Mouse (Mus musculus): ENCODE measurements around the gene Utp3. TPM values are rescaled to one million over a fixed set of nuclear protein-coding genes. Genes with fewer than 3 reads are reported as not detected.

Gene Utp3
- total and polyA plus RNA-seq, 3 experiments: 55.5 to 169 (median 66.6) TPM

GRCm38 (mm10) chr5:88553271-88554085, 784 bp upstream of the Utp3 start:
- H3K79me2 ChIP-seq (replicated peaks; ENCODE audit: control insufficient read depth, extremely low read depth, insufficient read depth, poor library complexity, severe bottlenecking): peaks cover 40% of the 10 kb centered on the region
- no peaks in the 10 kb centered on the region for H3K9me3 ChIP-seq (replicated peaks; ENCODE audit: low read length)
- peak overlapping the region; percentile 93 for H3K4me2 ChIP-seq (ENCODE audit: insufficient read depth, low read depth, poor library complexity, severe bottlenecking)
- H3K4me1 ChIP-seq (ENCODE audit: control insufficient read depth in 1 of 2, insufficient read depth in 2 of 2): peaks cover 2 to 3% of the 10 kb centered on the region in 2 experiments; a peak in 3 of 4 replicates
- H3K9ac ChIP-seq (ENCODE audit: insufficient read depth, low read depth): peak overlapping the region; percentile 94
- no peak for DNase-seq (ENCODE audit: extremely low read depth)
- H3K4me3 ChIP-seq (replicated peaks in 1 of 3; ENCODE audit: low read depth in 2 of 3, low read length in 2 of 3, poor library complexity in 1 of 3): peak overlapping the region; percentile 63 to 70 (median 66)
- H3K27ac ChIP-seq (ENCODE audit: insufficient read depth, low read depth): peak overlapping the region; percentile 79
- no peaks in the 10 kb centered on the region for H3K27me3 ChIP-seq (replicated peaks)
- TF ChIP-seq CTCF (conservative IDR thresholded peaks at IDR 0.05 in 1 of 2, IDR thresholded peaks at IDR 0.05 in 1 of 2; ENCODE audit: low read depth in 2 of 2, low read length in 2 of 2): no peak
- TF ChIP-seq ZNF384 (IDR thresholded peaks at IDR 0.05; ENCODE audit: low read depth, low read length): no peak
- no peak for TF ChIP-seq GABPA (IDR thresholded peaks at IDR 0.05; ENCODE audit: insufficient replicate concordance, low read depth, low read length)
- TF ChIP-seq ZC3H11A (IDR thresholded peaks at IDR 0.05; ENCODE audit: low read depth, low read length): no peak
- TF ChIP-seq CHD2 (IDR thresholded peaks at IDR 0.05; ENCODE audit: low read length): peak; percentile 50; the same call in 1 of the 2 replicates
- TF ChIP-seq SIN3A (IDR thresholded peaks at IDR 0.05; ENCODE audit: low read length): no peak; the same call in 1 of the 2 replicates
- TF ChIP-seq MAZ (IDR thresholded peaks at IDR 0.05; ENCODE audit: low read depth, low read length): 0 out of 2 replicates have a peak, but pooled peaks have one; percentile 57
- TF ChIP-seq MAX (IDR thresholded peaks at IDR 0.05; ENCODE audit: low read length): no peak
- TF ChIP-seq NRF1 (IDR thresholded peaks at IDR 0.05; ENCODE audit: low read depth, low read length): no peak
- TF ChIP-seq ETS1 (conservative IDR thresholded peaks at IDR 0.05; ENCODE audit: low read depth, low read length): no peak
- peak; percentile 31; the same call in 1 of the 2 replicates for TF ChIP-seq ELF1 (IDR thresholded peaks at IDR 0.05; ENCODE audit: low read depth, low read length)
- TF ChIP-seq CHD1 (IDR thresholded peaks at IDR 0.05; ENCODE audit: low read depth, low read length): peak; percentile 94; the same call in 1 of the 2 replicates
- TF ChIP-seq NELFE (IDR thresholded peaks at IDR 0.05; ENCODE audit: low read depth, low read length): no peak
- no peak for TF ChIP-seq TCF12 (IDR thresholded peaks at IDR 0.05; ENCODE audit: low read depth, low read length)
- TF ChIP-seq USF2 (conservative IDR thresholded peaks at IDR 0.05; ENCODE audit: low read depth, low read length): no peak
- TF ChIP-seq UBTF (IDR thresholded peaks at IDR 0.05; ENCODE audit: low read depth, low read length): no peak
- no peak for TF ChIP-seq JUN (IDR thresholded peaks at IDR 0.05; ENCODE audit: insufficient read depth, low read depth, low read length)
- no peak for TF ChIP-seq MAFK (IDR thresholded peaks at IDR 0.05; ENCODE audit: insufficient replicate concordance, low read length)
- TF ChIP-seq ZMIZ1 (IDR thresholded peaks at IDR 0.05; ENCODE audit: low read depth, low read length): no peak; the same call in 1 of the 2 replicates
- TF ChIP-seq USF1 (IDR thresholded peaks at IDR 0.05; ENCODE audit: low read depth, low read length): no peak
- TF ChIP-seq MYC (IDR thresholded peaks at IDR 0.05; ENCODE audit: low read depth, low read length): 0 out of 2 replicates have a peak, but pooled peaks have one; percentile 27
- TF ChIP-seq HCFC1 (IDR thresholded peaks at IDR 0.05; ENCODE audit: low read depth, low read length): no peak
- TF ChIP-seq KAT2A (IDR thresholded peaks at IDR 0.05; ENCODE audit: insufficient replicate concordance, low read length): no peak
- no peak for TF ChIP-seq TBP (conservative IDR thresholded peaks at IDR 0.05; ENCODE audit: low read depth, low read length)
- no peak for TF ChIP-seq RAD21 (IDR thresholded peaks at IDR 0.05; ENCODE audit: low read depth, low read length)
- TF ChIP-seq POLR2AphosphoS2 (IDR thresholded peaks at IDR 0.05; ENCODE audit: low read depth, low read length): peak; percentile 88; the same call in 1 of the 2 replicates
- 0 out of 2 replicates have a peak, but pooled peaks have one; percentile 30 for TF ChIP-seq IRF4 (IDR thresholded peaks at IDR 0.05; ENCODE audit: low read depth, low read length)
- no peak for TF ChIP-seq BHLHE40 (IDR thresholded peaks at IDR 0.05; ENCODE audit: low read depth, low read length)
- no peak for TF ChIP-seq RCOR1 (conservative IDR thresholded peaks at IDR 0.05; ENCODE audit: low read depth, low read length)
- TF ChIP-seq MXI1 (IDR thresholded peaks at IDR 0.05; ENCODE audit: low read depth, low read length): no peak; the same call in 1 of the 2 replicates
- no peak; the same call in 1 of the 2 replicates for TF ChIP-seq POLR2A (IDR thresholded peaks at IDR 0.05; ENCODE audit: low read depth, low read length)
- no peak for TF ChIP-seq SMC3 (IDR thresholded peaks at IDR 0.05; ENCODE audit: low read depth, low read length)
- no peak for TF ChIP-seq JUND (conservative IDR thresholded peaks at IDR 0.05; ENCODE audit: low read depth, low read length)
- TF ChIP-seq ZKSCAN1 (IDR thresholded peaks at IDR 0.05; ENCODE audit: borderline replicate concordance, low read depth, low read length): no peak
- TF ChIP-seq PAX5 (IDR thresholded peaks at IDR 0.05; ENCODE audit: low read length): no peak
- TF ChIP-seq EP300 (IDR thresholded peaks at IDR 0.05; ENCODE audit: low read length): peak; percentile 33; the same call in 1 of the 2 replicates
- TF ChIP-seq MEF2A (IDR thresholded peaks at IDR 0.05; ENCODE audit: borderline replicate concordance, low read depth, low read length): 0 out of 2 replicates have a peak, but pooled peaks have one; percentile 32
- TF ChIP-seq E2F4 (IDR thresholded peaks at IDR 0.05; ENCODE audit: insufficient replicate concordance, low read depth, low read length): peak; percentile 50; the same call in 1 of the 2 replicates
- H3K36me3 ChIP-seq (replicated peaks in 1 of 2; ENCODE audit: control insufficient read depth in 1 of 2, insufficient read depth in 1 of 2, low read length in 1 of 2): peaks cover 8 to 23% of the 10 kb centered on the region in 2 experiments
- in situ Hi-C loops (cut with MboI; ENCODE audit: low pct_ligation_motif_present, low pct_unique_long_range_greater_than_20kb, low sequenced_read_pairs) (no loop called here), dilution Hi-C loops (cut with MboI; ENCODE audit: extremely low pct_ligation_motif_present, extremely low pct_unique_long_range_greater_than_20kb, low sequenced_read_pairs) (no loop called here)
